8 mouse cellular contexts compared by ENCODE assay signal in the genomic region with DNA sequence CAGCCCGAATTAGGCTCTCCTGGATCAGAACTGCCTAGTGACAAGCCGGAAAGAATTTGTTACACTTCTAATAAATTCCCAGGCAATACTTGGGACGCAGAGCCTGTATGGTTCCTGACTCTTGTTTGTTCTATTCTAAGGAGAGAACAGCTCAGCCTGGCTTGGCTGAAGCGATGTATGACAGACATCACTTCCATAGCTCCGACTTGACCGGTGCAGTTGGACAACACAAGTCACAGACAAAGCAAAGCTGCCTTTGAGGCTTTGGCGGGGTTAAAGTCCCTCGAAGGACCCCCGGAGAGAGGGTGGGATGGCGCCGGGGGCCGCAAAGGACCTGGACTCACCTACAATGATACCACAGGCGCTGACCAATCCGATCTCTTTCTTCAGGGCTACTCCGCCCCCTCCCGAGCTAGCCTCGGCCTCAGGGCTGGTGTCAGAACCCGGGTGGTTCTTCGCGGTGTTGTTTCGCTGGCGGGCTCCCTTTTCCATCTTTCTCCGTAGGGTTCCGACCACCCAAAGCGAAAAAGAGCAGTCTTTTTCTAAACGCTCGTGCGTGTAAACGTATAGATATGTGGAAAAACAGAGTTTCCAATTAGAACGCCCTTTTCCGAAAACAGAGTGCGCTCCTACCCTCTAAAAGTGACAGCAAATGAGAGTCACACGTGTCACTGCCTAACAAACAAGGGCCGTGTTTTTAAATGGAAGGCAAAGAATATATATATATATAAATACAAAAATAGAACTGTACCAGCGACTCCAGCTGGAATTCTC. TPM values are rescaled to one million over a fixed set of nuclear protein-coding genes. Genes with fewer than 3 reads are reported as not detected.
A peak's percentile ranks its signal among the peaks of the same experiment; 100 is the strongest.
DNase-seq lines count a peak whose midpoint lies in the region; ATAC-seq and TF ChIP-seq lines count a peak whose summit lies in the region.

No protein-coding gene starts in this region.

- no peaks in the 10 kb centered on the region for H3K36me3 ChIP-seq in forebrain, embryonic 12.5 days (replicated peaks)
- H3K36me3 ChIP-seq in heart, postnatal 0 days (replicated peaks; ENCODE audit: control insufficient read depth, insufficient read depth, low read length), result no peaks in the 10 kb centered on the region
- H3K36me3 ChIP-seq in liver, embryonic 15.5 days (replicated peaks), result no peaks in the 10 kb centered on the region
- H3K36me3 ChIP-seq in neural tube, embryonic 11.5 days (ENCODE audit: control insufficient read depth, insufficient read depth, low read length), result no peaks in the 10 kb centered on the region

- H3K9ac ChIP-seq in forebrain, embryonic 12.5 days, result peak overlapping the region; percentile 55
- H3K9ac ChIP-seq in heart, postnatal 0 days (replicated peaks; ENCODE audit: low read depth, low read length), result peak overlapping the region; percentile 58
- no peak overlapping the region for H3K9ac ChIP-seq in liver, embryonic 15.5 days
- peak overlapping the region; percentile 47; the same call in 1 of the 2 replicates for H3K9ac ChIP-seq in neural tube, embryonic 11.5 days (ENCODE audit: low read length)

- TF ChIP-seq EP300 in heart, postnatal 0 days (IDR thresholded peaks at IDR 0.05; ENCODE audit: low read depth), result no peak

- WGBS in forebrain, embryonic 12.5 days, result 2% methylated on average over 35 of the region's 35 CpGs
- 3% methylated on average over 35 of the region's 35 CpGs for WGBS in heart, postnatal 0 days
- WGBS in liver, embryonic 15.5 days (ENCODE audit: insufficient replicate concordance), result 4% methylated on average over 35 of the region's 35 CpGs
- WGBS in neural tube, embryonic 11.5 days, result 4% methylated on average over 35 of the region's 35 CpGs

- peak overlapping the region; percentile 83 for H3K4me3 ChIP-seq in bone marrow macrophage, adult 2 months (ENCODE audit: insufficient read depth, low read length)
- H3K4me3 ChIP-seq in forebrain, embryonic 12.5 days (replicated peaks), result peak overlapping the region; percentile 54
- H3K4me3 ChIP-seq in heart, postnatal 0 days (ENCODE audit: low read depth, low read length), result peak overlapping the region; percentile 63
- H3K4me3 ChIP-seq in liver, embryonic 15.5 days (replicated peaks), result peak overlapping the region; percentile 51
- peak overlapping the region; percentile 36 for H3K4me3 ChIP-seq in neural tube, embryonic 11.5 days (ENCODE audit: low read depth, low read length)

- peak overlapping the region; percentile 90 for H3K4me2 ChIP-seq in forebrain, embryonic 12.5 days
- peak overlapping the region; percentile 92 for H3K4me2 ChIP-seq in heart, postnatal 0 days (ENCODE audit: low read depth, low read length)
- peak overlapping the region; percentile 73 for H3K4me2 ChIP-seq in liver, embryonic 15.5 days
- peak overlapping the region; percentile 72 for H3K4me2 ChIP-seq in neural tube, embryonic 11.5 days (ENCODE audit: low read depth)

- ATAC-seq in forebrain, embryonic 12.5 days (ENCODE audit: low FRiP score), result peak; percentile 74
- ATAC-seq in heart, postnatal 0 days (ENCODE audit: insufficient read depth, low read depth), result peak; percentile 52; the same call in 1 of the 2 replicates
- no peak for ATAC-seq in liver, embryonic 15.5 days (ENCODE audit: insufficient read depth)
- ATAC-seq in neural tube, embryonic 11.5 days (ENCODE audit: insufficient read depth, low FRiP score, low TSS enrichment), result peak; percentile 60; the same call in 1 of the 2 replicates

- no peaks in the 10 kb centered on the region for H3K9me3 ChIP-seq in forebrain, embryonic 12.5 days
- H3K9me3 ChIP-seq in heart, postnatal 0 days (replicated peaks; ENCODE audit: control insufficient read depth, low read length), result no peaks in the 10 kb centered on the region
- no peaks in the 10 kb centered on the region for H3K9me3 ChIP-seq in liver, embryonic 15.5 days (replicated peaks)
- no peaks in the 10 kb centered on the region for H3K9me3 ChIP-seq in neural tube, embryonic 11.5 days (ENCODE audit: control insufficient read depth, low read length)

- peaks cover 18% of the 10 kb centered on the region for H3K4me1 ChIP-seq in bone marrow macrophage, adult 2 months (ENCODE audit: control insufficient read depth, insufficient read depth, low read length)
- peaks cover 9% of the 10 kb centered on the region for H3K4me1 ChIP-seq in forebrain, embryonic 12.5 days
- H3K4me1 ChIP-seq in heart, postnatal 0 days (ENCODE audit: control insufficient read depth, insufficient read depth), result 0 out of 2 replicates have a peak, but pooled peaks cover 8% of the 10 kb centered on the region
- peaks cover 5% of the 10 kb centered on the region; the same call in 1 of the 2 replicates for H3K4me1 ChIP-seq in liver, embryonic 15.5 days (replicated peaks)
- H3K4me1 ChIP-seq in neural tube, embryonic 11.5 days (ENCODE audit: control insufficient read depth, insufficient read depth, low read length), result no peaks in the 10 kb centered on the region

- H3K27ac ChIP-seq in bone marrow macrophage, adult 2 months (ENCODE audit: insufficient read depth, low read depth, low read length), result peak overlapping the region; percentile 50; the same call in 1 of the 2 replicates
- H3K27ac ChIP-seq in forebrain, embryonic 12.5 days, result no peak overlapping the region
- no peak overlapping the region for H3K27ac ChIP-seq in heart, postnatal 0 days (ENCODE audit: low read depth)
- no peak overlapping the region for H3K27ac ChIP-seq in liver, embryonic 15.5 days (replicated peaks)
- H3K27ac ChIP-seq in neural tube, embryonic 11.5 days (ENCODE audit: low read depth, low read length), result no peak overlapping the region

- no peak for TF ChIP-seq POLR2A in bone marrow macrophage, adult 2 months (IDR thresholded peaks at IDR 0.05; ENCODE audit: borderline replicate concordance, low read depth, low read length)

- no peak for TF ChIP-seq CTCF in bone marrow macrophage, adult 2 months (IDR thresholded peaks at IDR 0.05; ENCODE audit: low read depth, low read length)
- no peak for TF ChIP-seq CTCF in heart, postnatal 0 days (IDR thresholded peaks at IDR 0.05; ENCODE audit: low read depth)

- DNase-seq in ES-CJ7 (ENCODE audit: low read depth, low spot score), result peak; percentile 33
- no peak for DNase-seq in heart, postnatal 0 days (ENCODE audit: low spot score)
- peak; percentile 80 for DNase-seq in kidney, postnatal 14 days
- DNase-seq in neural tube, embryonic 11.5 days (ENCODE audit: low spot score), result peak; percentile 64
- DNase-seq in urinary bladder, postnatal 14 days (ENCODE audit: low spot score), result peak; percentile 48

- peaks cover 42% of the 10 kb centered on the region for H3K27me3 ChIP-seq in forebrain, embryonic 12.5 days
- peaks cover 5% of the 10 kb centered on the region; the same call in 1 of the 2 replicates for H3K27me3 ChIP-seq in heart, postnatal 0 days (ENCODE audit: control insufficient read depth, insufficient read depth, low read length)
- H3K27me3 ChIP-seq in liver, embryonic 15.5 days, result peaks cover 61% of the 10 kb centered on the region
- peaks cover 3% of the 10 kb centered on the region; the same call in 1 of the 2 replicates for H3K27me3 ChIP-seq in neural tube, embryonic 11.5 days (ENCODE audit: control insufficient read depth, insufficient read depth, low read length)

RNA-seq across cellular contexts. Expression of a gene that starts 0.7 kb away (rescaled TPM):
- 35.7 and 42.6 TPM in 2 replicates for polyA plus RNA-seq in bone marrow macrophage, adult 2 months (2012; ENCODE audit: insufficient read depth, insufficient read length, missing spikeins)
- polyA plus RNA-seq in forebrain, embryonic 12.5 days (2016; fragmentation: Nextera tagmentation; extraction: Ambion mirVana), result 2.3 and 2.7 TPM in 2 replicates
- total RNA-seq in heart, postnatal 0 days (2014; rRNA removed; ENCODE audit: low replicate concordance), result 3.1 and 3.2 TPM in 2 replicates
- polyA plus RNA-seq in heart, postnatal 0 days (2015; fragmentation: Nextera tagmentation; extraction: Ambion mirVana), result 1.2 and 1.3 TPM in 2 replicates
- polyA plus RNA-seq in liver, embryonic 15.5 days (2015; fragmentation: Nextera tagmentation; extraction: Ambion mirVana), result 3.0 and 3.5 TPM in 2 replicates
- polyA plus RNA-seq in neural tube, embryonic 11.5 days (2014; fragmentation: Nextera tagmentation; extraction: Ambion mirVana), result 3.2 and 3.4 TPM in 2 replicates

RNA-seq across cellular contexts. Expression of a gene that starts 32.9 kb away (rescaled TPM):
- polyA plus RNA-seq in bone marrow macrophage, adult 2 months (2012; ENCODE audit: insufficient read depth, insufficient read length, missing spikeins), result not detected in 2 replicates
- not detected in 2 replicates for polyA plus RNA-seq in forebrain, embryonic 12.5 days (2016; fragmentation: Nextera tagmentation; extraction: Ambion mirVana)
- not detected in 2 replicates for total RNA-seq in heart, postnatal 0 days (2014; rRNA removed; ENCODE audit: low replicate concordance)
- 0.15 TPM in 1 of 2 replicates, not detected in the other for polyA plus RNA-seq in heart, postnatal 0 days (2015; fragmentation: Nextera tagmentation; extraction: Ambion mirVana)
- polyA plus RNA-seq in liver, embryonic 15.5 days (2015; fragmentation: Nextera tagmentation; extraction: Ambion mirVana), result not detected in 2 replicates
- polyA plus RNA-seq in neural tube, embryonic 11.5 days (2014; fragmentation: Nextera tagmentation; extraction: Ambion mirVana), result not detected in 2 replicates
